Mouse (Mus musculus): Measurements from ENCODE around the gene Gabpb1. TPM values are rescaled to one million over a fixed set of nuclear protein-coding genes. Genes with fewer than 3 reads are reported as not detected.

Gene Gabpb1
- total RNA-seq, 1 experiment = 21.8 TPM

DNA sequence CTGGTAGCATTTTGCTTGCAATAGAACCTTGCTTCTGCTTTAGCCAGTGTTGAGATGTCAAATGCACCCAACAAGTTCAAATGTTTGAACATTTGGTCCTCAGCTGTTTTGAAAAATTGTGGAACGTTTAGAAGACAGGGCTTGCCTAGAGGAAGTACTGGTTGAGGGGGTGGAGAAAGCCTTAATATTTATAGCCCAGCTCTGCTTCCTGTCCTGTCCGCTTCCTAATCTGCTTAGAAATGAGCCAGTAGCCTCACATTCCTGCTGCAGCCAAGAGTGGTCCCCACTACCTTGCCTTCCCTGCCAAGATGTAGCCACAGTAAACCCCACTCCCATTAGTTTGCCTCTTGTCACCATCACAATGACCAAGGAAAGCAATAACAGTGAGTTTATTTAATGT is 6.2 kb upstream of the Gabpb1 start:
- Histone ChIP-seq H3K9ac (ENCODE audit: insufficient read depth, low read depth, low read length, poor library complexity, severe bottlenecking) (no peak overlapping the region), H3K4me3 (ENCODE audit: insufficient read depth in 1 of 2, low read depth in 1 of 2, low read length in 2 of 2, poor library complexity in 1 of 2, severe bottlenecking in 1 of 2) (no peak overlapping the region), H3K4me1 (ENCODE audit: control insufficient read depth in 2 of 2, insufficient read depth in 2 of 2, low read length in 2 of 2, poor library complexity in 1 of 2) (no peaks in the 10 kb centered on the region), H3K27ac (ENCODE audit: insufficient read depth, low read depth, low read length, poor library complexity, severe bottlenecking) (no peak overlapping the region), H3K9me3 (ENCODE audit: control insufficient read depth, insufficient read depth, low read depth, low read length) (no peaks in the 10 kb centered on the region), H3K36me3 (ENCODE audit: control insufficient read depth, insufficient read depth, low read length, poor library complexity, severe bottlenecking) (no peaks in the 10 kb centered on the region)
- no peak for TF ChIP-seq MAFK (IDR thresholded peaks at IDR 0.05; ENCODE audit: insufficient read depth, low read depth, low read length)
- TF ChIP-seq ZNF384 (IDR thresholded peaks at IDR 0.05; ENCODE audit: low read depth, low read length) = no peak
- TF ChIP-seq ZC3H11A (IDR thresholded peaks at IDR 0.05; ENCODE audit: borderline replicate concordance, low read depth, low read length) = no peak
- no peak for TF ChIP-seq HCFC1 (IDR thresholded peaks at IDR 0.05; ENCODE audit: borderline replicate concordance, insufficient read depth, low read length)
- no peak for TF ChIP-seq CHD2 (IDR thresholded peaks at IDR 0.05; ENCODE audit: low read depth, low read length)
- in situ Hi-C loops (cut with MboI; ENCODE audit: low sequenced_read_pairs in 2 of 2, unreplicated experiment in 2 of 2) = no loop called here
- no peak for DNase-seq (ENCODE audit: low read depth, low spot score)

DNA sequence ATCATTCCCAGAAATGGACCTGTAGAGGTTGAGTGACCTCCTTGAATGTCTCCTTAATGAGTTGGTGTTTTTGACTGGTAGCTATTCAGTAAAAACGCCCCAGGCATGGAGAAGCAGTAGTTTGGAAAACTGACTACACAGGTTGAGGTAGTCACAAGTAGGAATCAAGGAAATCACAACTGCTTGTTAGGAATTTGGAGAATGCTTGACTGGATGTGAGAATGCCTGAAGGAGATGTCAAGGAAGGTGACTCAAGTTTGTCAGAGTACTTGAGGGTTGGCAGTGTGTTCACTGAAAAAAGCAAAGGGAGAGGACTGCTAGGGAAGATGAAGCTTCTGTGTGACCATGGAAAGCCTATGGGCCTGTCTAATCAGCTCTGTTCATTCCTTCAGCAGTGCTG is 1.2 kb upstream of the Gabpb1 start:
- Histone ChIP-seq H3K4me3 (ENCODE audit: insufficient read depth in 1 of 2, low read depth in 1 of 2, low read length in 2 of 2, poor library complexity in 1 of 2, severe bottlenecking in 1 of 2) (0 out of 4 replicates have a peak overlapping the region, but pooled peaks of 1 of the 2 experiments have one; percentile 85), H3K9ac (ENCODE audit: insufficient read depth, low read depth, low read length, poor library complexity, severe bottlenecking) (no peak overlapping the region), H3K36me3 (ENCODE audit: control insufficient read depth, insufficient read depth, low read length, poor library complexity, severe bottlenecking) (no peaks in the 10 kb centered on the region), H3K27ac (ENCODE audit: insufficient read depth, low read depth, low read length, poor library complexity, severe bottlenecking) (no peak overlapping the region), H3K9me3 (ENCODE audit: control insufficient read depth, insufficient read depth, low read depth, low read length) (no peaks in the 10 kb centered on the region), H3K4me1 (ENCODE audit: control insufficient read depth in 2 of 2, insufficient read depth in 2 of 2, low read length in 2 of 2, poor library complexity in 1 of 2) (peaks cover 2 to 3% of the 10 kb centered on the region in 2 experiments; a peak in 2 of 4 replicates)
- DNase-seq (ENCODE audit: low read depth, low spot score) = no peak
- in situ Hi-C loops (cut with MboI; ENCODE audit: low sequenced_read_pairs in 2 of 2, unreplicated experiment in 2 of 2) = no loop called here
- TF ChIP-seq ZC3H11A (IDR thresholded peaks at IDR 0.05; ENCODE audit: borderline replicate concordance, low read depth, low read length) (no peak), MAFK (IDR thresholded peaks at IDR 0.05; ENCODE audit: insufficient read depth, low read depth, low read length) (no peak), ZNF384 (IDR thresholded peaks at IDR 0.05; ENCODE audit: low read depth, low read length) (no peak), HCFC1 (IDR thresholded peaks at IDR 0.05; ENCODE audit: borderline replicate concordance, insufficient read depth, low read length) (no peak), CHD2 (IDR thresholded peaks at IDR 0.05; ENCODE audit: low read depth, low read length) (no peak)

DNA sequence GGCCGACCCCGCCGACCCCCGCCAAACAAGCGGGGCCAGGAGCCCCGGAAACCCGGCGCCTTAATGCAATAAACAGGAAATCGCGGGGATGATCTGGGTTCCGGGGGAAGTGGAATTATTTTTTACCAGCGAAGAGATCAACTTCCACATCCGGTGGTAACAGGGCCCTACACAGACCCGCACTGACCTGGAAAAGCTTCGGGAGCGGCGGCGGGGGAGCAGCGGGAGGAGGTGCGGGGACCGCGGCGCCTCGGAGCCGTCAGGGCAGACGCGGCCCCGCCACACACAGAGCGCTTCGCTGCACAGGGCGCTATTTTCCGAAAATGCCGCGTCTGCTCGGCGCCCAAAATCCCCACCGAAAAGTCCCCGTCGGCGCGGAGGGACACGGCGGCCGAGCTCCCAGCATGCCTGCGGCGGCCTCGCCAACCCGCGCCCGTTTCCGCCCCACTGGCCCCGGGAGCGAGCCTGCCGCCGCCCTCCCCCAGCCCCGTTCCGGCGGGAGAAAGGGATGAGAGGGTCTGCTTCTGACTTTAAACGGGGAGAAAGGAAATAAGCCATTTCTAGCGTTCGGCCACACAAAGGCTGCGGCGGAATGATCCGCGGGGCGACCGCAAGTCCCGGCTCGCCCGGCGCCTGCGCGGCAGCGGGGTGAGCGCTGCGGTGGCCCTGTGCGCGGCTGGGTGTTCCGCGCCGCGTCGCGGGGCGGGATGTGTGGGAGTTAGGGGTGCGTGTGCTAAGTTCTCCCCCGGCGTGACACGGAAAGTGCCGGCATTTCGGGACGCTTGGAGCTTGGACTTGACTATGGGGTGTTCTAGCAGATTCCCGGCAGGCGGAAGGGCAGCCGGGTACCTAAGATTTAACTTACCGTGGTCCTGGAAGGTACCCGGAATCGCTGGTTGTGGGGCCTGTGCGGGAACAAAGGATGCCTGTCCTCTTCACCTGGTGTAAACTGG is 692 bp downstream of the Gabpb1 start:
- in situ Hi-C loops (cut with MboI; ENCODE audit: low sequenced_read_pairs in 2 of 2, unreplicated experiment in 2 of 2) = no loop called here
- Histone ChIP-seq H3K9me3 (ENCODE audit: control insufficient read depth, insufficient read depth, low read depth, low read length) (no peaks in the 10 kb centered on the region), H3K9ac (ENCODE audit: insufficient read depth, low read depth, low read length, poor library complexity, severe bottlenecking) (peak overlapping the region; percentile 99), H3K4me1 (ENCODE audit: control insufficient read depth in 2 of 2, insufficient read depth in 2 of 2, low read length in 2 of 2, poor library complexity in 1 of 2) (peaks cover 2 to 3% of the 10 kb centered on the region in 2 experiments; a peak in 2 of 4 replicates), H3K27ac (ENCODE audit: insufficient read depth, low read depth, low read length, poor library complexity, severe bottlenecking) (peak overlapping the region; percentile 99), H3K36me3 (ENCODE audit: control insufficient read depth, insufficient read depth, low read length, poor library complexity, severe bottlenecking) (no peaks in the 10 kb centered on the region), H3K4me3 (ENCODE audit: insufficient read depth in 1 of 2, low read depth in 1 of 2, low read length in 2 of 2, poor library complexity in 1 of 2, severe bottlenecking in 1 of 2) (peak overlapping the region; percentile 84 to 85)
- TF ChIP-seq HCFC1 (IDR thresholded peaks at IDR 0.05; ENCODE audit: borderline replicate concordance, insufficient read depth, low read length) (peak; percentile 47), MAFK (IDR thresholded peaks at IDR 0.05; ENCODE audit: insufficient read depth, low read depth, low read length) (no peak)
- DNase-seq (ENCODE audit: low read depth, low spot score) = peak; percentile 65

DNA sequence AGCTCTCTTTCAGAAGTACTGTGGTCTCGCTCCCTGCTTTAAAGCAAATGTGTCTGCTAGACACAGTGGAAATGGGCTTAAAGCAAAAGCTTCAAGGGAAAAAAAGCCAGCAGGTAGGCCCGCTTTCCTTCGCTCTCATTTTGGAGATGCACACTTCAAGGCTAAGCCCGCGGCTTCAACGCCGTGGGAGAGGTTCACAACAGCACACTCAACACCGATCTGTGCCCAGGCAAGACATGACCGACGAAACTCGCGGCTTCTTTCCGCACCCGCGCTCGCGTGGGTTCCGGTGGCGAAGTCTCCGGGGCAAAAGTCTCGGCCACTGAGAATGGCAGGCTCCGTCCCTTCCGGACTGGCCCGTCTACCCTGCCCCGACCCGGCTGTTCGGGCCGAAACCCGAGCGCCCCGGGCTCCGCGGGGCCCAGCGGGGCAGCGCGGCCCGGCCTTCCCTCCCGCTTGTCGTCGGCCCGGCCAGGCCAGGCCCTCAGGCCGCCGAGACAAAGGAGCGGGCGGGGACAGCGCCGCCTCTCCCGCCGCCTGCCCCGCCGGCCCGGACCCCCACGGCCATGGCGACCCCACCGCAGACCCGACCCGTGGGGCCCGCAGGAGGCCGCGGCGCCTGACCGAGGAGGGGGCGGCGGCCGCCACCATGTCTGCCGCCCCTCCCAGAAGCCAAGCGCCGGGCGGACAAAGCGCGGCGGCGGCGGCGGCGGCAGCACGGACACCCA is 1.5 kb downstream of the Gabpb1 start:
- no peaks in the 10 kb centered on the region for H3K36me3 ChIP-seq (ENCODE audit: control insufficient read depth, insufficient read depth, low read length, poor library complexity, severe bottlenecking)
- peak overlapping the region; percentile 84 to 85 for H3K4me3 ChIP-seq (ENCODE audit: insufficient read depth in 1 of 2, low read depth in 1 of 2, low read length in 2 of 2, poor library complexity in 1 of 2, severe bottlenecking in 1 of 2)
- H3K9me3 ChIP-seq (ENCODE audit: control insufficient read depth, insufficient read depth, low read depth, low read length) = no peaks in the 10 kb centered on the region
- in situ Hi-C loops (cut with MboI; ENCODE audit: low sequenced_read_pairs in 2 of 2, unreplicated experiment in 2 of 2) = no loop called here
- H3K9ac ChIP-seq (ENCODE audit: insufficient read depth, low read depth, low read length, poor library complexity, severe bottlenecking) = peak overlapping the region; percentile 99
- no peak for TF ChIP-seq HCFC1 (IDR thresholded peaks at IDR 0.05; ENCODE audit: borderline replicate concordance, insufficient read depth, low read length)
- peaks cover 2 to 3% of the 10 kb centered on the region in 2 experiments; a peak in 2 of 4 replicates for H3K4me1 ChIP-seq (ENCODE audit: control insufficient read depth in 2 of 2, insufficient read depth in 2 of 2, low read length in 2 of 2, poor library complexity in 1 of 2)
- H3K27ac ChIP-seq (ENCODE audit: insufficient read depth, low read depth, low read length, poor library complexity, severe bottlenecking) = peak overlapping the region; percentile 99
- no peak for DNase-seq (ENCODE audit: low read depth, low spot score)
